Mouse (Mus musculus) stomach, embryonic 14.5 days (tissue): ENCODE results near the gene Csnk2b. TPM values are rescaled to one million over a fixed set of nuclear protein-coding genes. Genes with fewer than 3 reads are reported as not detected.
A peak's percentile ranks its signal among the peaks of the same experiment; 100 is the strongest.

Experiments used
- ATAC-seq: fragments of 200-750 bp; cut with Nextera tagmentation; 2 replicates; pipeline ENCODE4 v1.8.0; 2017; ENCODE audit warnings: low read depth, moderate TSS enrichment; ENCODE audit not compliant: insufficient number of reproducible peaks, insufficient read depth, low FRiP score
- H3K27ac ChIP-seq: fragments of 300-500 bp; sonication (generic); 2 replicates; pipeline ENCODE4 v1.5.1; 2014; ENCODE audit warnings: mild to moderate bottlenecking, low read length, moderate library complexity, mixed read lengths
- H3K27me3 ChIP-seq: fragments of 300-500 bp; sonication (generic); 2 replicates; pipeline ENCODE4 v1.6.1; 2014; ENCODE audit warnings: low read length, control low read depth, mixed read lengths; ENCODE audit not compliant: control insufficient read depth, insufficient read depth
- H3K36me3 ChIP-seq: fragments of 300-500 bp; sonication (generic); 2 replicates; pipeline ENCODE4 v1.6.1; 2014; ENCODE audit warnings: mild to moderate bottlenecking, control low read depth, low read length, moderate library complexity, mixed read lengths; ENCODE audit not compliant: control insufficient read depth, insufficient read depth
- H3K4me1 ChIP-seq: fragments of 300-500 bp; sonication (generic); 2 replicates; pipeline ENCODE4 v1.6.1; 2014; ENCODE audit warnings: low read length, control low read depth, mixed read lengths; ENCODE audit not compliant: control insufficient read depth, insufficient read depth
- H3K4me2 ChIP-seq: fragments of 300-500 bp; sonication (generic); replicated peaks from 2 replicates; pipeline ENCODE4 v1.6.1; 2014; ENCODE audit warnings: low read depth, low read length, control low read depth
- H3K4me3 ChIP-seq: fragments of 300-500 bp; sonication (generic); 2 replicates; pipeline ENCODE4 v1.5.1; 2014; ENCODE audit warnings: low read depth, low read length, control low read depth
- H3K9ac ChIP-seq: fragments of 300-500 bp; sonication (generic); replicated peaks from 2 replicates; pipeline ENCODE4 v1.6.1; 2014; ENCODE audit warnings: low read depth, mild to moderate bottlenecking, control low read depth, low read length, moderate library complexity, mixed read lengths
- H3K9me3 ChIP-seq: fragments of 300-500 bp; sonication (generic); 2 replicates; pipeline ENCODE4 v1.6.1; 2016; ENCODE audit warnings: low read depth, low read length, control low read depth; ENCODE audit not compliant: control insufficient read depth
- WGBS: fragments of 180-500 bp; shearing (Covaris S2); extraction: QIAGEN DNeasy Blood & Tissue Kit; methylation state at CpG from one replicate; pipeline ENCODE4 v1.1.7; 2014; 5-methylcytosine and 5-hydroxymethylcytosine counted together
- polyA plus RNA-seq: library from polyadenylated mRNA; unstranded; fragments of >200 nt; fragmentation: Nextera tagmentation; extraction: Ambion mirVana; gene quantifications from 2 replicates; pipeline ENCODE4 v1.2.1, GENCODE M21; 2014

Csnk2b gene
- polyA plus RNA-seq, 1 experiment from 2014 or later, result 269 TPM

GRCm38 (mm10) chr17:35146139-35146538, 24.3 kb upstream of the Csnk2b start:
- Histone ChIP-seq H3K4me1 (no peaks in the 10 kb centered on the region), H3K9me3 (no peaks in the 10 kb centered on the region), H3K9ac (no peak overlapping the region), H3K4me2 (no peak overlapping the region), H3K4me3 (no peak overlapping the region), H3K27ac (no peak overlapping the region), H3K27me3 (no peaks in the 10 kb centered on the region), H3K36me3 (peaks cover 97% of the 10 kb centered on the region)
- no peak for ATAC-seq
- 86% methylated on average over 5 of the region's 5 CpGs for WGBS

GRCm38 (mm10) chr17:35141971-35142370, 20.1 kb upstream of the Csnk2b start:
- Histone ChIP-seq H3K9ac (no peak overlapping the region), H3K4me1 (peaks cover 4% of the 10 kb centered on the region; the same call in 1 of the 2 replicates), H3K36me3 (peaks cover 85% of the 10 kb centered on the region), H3K9me3 (no peaks in the 10 kb centered on the region), H3K4me2 (no peak overlapping the region), H3K4me3 (no peak overlapping the region), H3K27ac (no peak overlapping the region), H3K27me3 (no peaks in the 10 kb centered on the region)
- WGBS, result 90% methylated on average over 6 of the region's 6 CpGs
- ATAC-seq, result no peak

GRCm38 (mm10) chr17:35140490-35140996, 18.7 kb upstream of the Csnk2b start:
- H3K36me3 ChIP-seq, result peaks cover 71% of the 10 kb centered on the region
- H3K27me3 ChIP-seq, result no peaks in the 10 kb centered on the region
- H3K9me3 ChIP-seq, result no peaks in the 10 kb centered on the region
- no peak overlapping the region for H3K4me3 ChIP-seq
- peaks cover 12% of the 10 kb centered on the region for H3K4me1 ChIP-seq
- H3K4me2 ChIP-seq, result no peak overlapping the region
- WGBS, result 78% methylated on average over 16 of the region's 16 CpGs
- ATAC-seq, result no peak
- H3K9ac ChIP-seq, result no peak overlapping the region
- no peak overlapping the region for H3K27ac ChIP-seq

GRCm38 (mm10) chr17:35139269-35139668, 17.4 kb upstream of the Csnk2b start:
- peaks cover 59% of the 10 kb centered on the region for H3K36me3 ChIP-seq
- H3K4me1 ChIP-seq, result peaks cover 12% of the 10 kb centered on the region
- no peaks in the 10 kb centered on the region for H3K9me3 ChIP-seq
- H3K9ac ChIP-seq, result no peak overlapping the region
- H3K4me3 ChIP-seq, result no peak overlapping the region
- H3K27me3 ChIP-seq, result no peaks in the 10 kb centered on the region
- no peak overlapping the region for H3K27ac ChIP-seq
- ATAC-seq, result no peak
- no peak overlapping the region for H3K4me2 ChIP-seq
- WGBS, result 93% methylated on average over 3 of the region's 3 CpGs

GRCm38 (mm10) chr17:35135591-35136320, 13.9 kb upstream of the Csnk2b start:
- H3K9ac ChIP-seq, result peak overlapping the region; percentile 84
- no peaks in the 10 kb centered on the region for H3K9me3 ChIP-seq
- H3K27ac ChIP-seq, result peak overlapping the region; percentile 92
- H3K4me2 ChIP-seq, result peak overlapping the region; percentile 88
- WGBS, result 1% methylated on average over 43 of the region's 43 CpGs
- H3K4me3 ChIP-seq, result peak overlapping the region; percentile 67
- H3K27me3 ChIP-seq, result no peaks in the 10 kb centered on the region
- peak; percentile 54 for ATAC-seq
- peaks cover 12% of the 10 kb centered on the region for H3K4me1 ChIP-seq
- peaks cover 24% of the 10 kb centered on the region for H3K36me3 ChIP-seq

GRCm38 (mm10) chr17:35134801-35135590, 13.1 kb upstream of the Csnk2b start, which contains the start of gene Bag6:
Bag6 (plus strand) TSS chr17:35135178.
- Histone ChIP-seq H3K4me2 (peak within 1 kb of the TSS; percentile 88), H3K27ac (peak within 1 kb of the TSS; percentile 92), H3K27me3 (no peaks in the 10 kb centered on the region), H3K9ac (peak within 1 kb of the TSS; percentile 84), H3K4me3 (peak within 1 kb of the TSS; percentile 67), H3K36me3 (peaks cover 16% of the 10 kb centered on the region), H3K4me1 (peaks cover 12% of the 10 kb centered on the region), H3K9me3 (no peaks in the 10 kb centered on the region)
- under 1% methylated on average over 66 of the region's 66 CpGs for WGBS
- ATAC-seq, result peak; percentile 93

GRCm38 (mm10) chr17:35133517-35133916, 11.7 kb upstream of the Csnk2b start:
- H3K36me3 ChIP-seq, result peaks cover 2% of the 10 kb centered on the region
- no peak overlapping the region for H3K9ac ChIP-seq
- no peak overlapping the region for H3K27ac ChIP-seq
- H3K27me3 ChIP-seq, result no peaks in the 10 kb centered on the region
- ATAC-seq, result no peak
- peaks cover 12% of the 10 kb centered on the region for H3K4me1 ChIP-seq
- no peak overlapping the region for H3K4me3 ChIP-seq
- WGBS, result 90% methylated on average over 7 of the region's 7 CpGs
- H3K9me3 ChIP-seq, result no peaks in the 10 kb centered on the region
- H3K4me2 ChIP-seq, result no peak overlapping the region

- Histone ChIP-seq H3K4me3 (no peak overlapping the region), H3K27ac (no peak overlapping the region), H3K9ac (0 out of 2 replicates have a peak overlapping the region, but pooled peaks have one; percentile 10), H3K4me1 (peaks cover 17% of the 10 kb centered on the region), H3K4me2 (no peak overlapping the region), H3K9me3 (no peaks in the 10 kb centered on the region), H3K27me3 (no peaks in the 10 kb centered on the region), H3K36me3 (peaks cover 4% of the 10 kb centered on the region)
- 67% methylated on average over 3 of the region's 3 CpGs for WGBS
- no peak for ATAC-seq
These were observed 10.3 kb upstream of the Csnk2b start for GRCm38 (mm10) chr17:35132174-35132560.
